Mouse (Mus musculus) CD8-positive naive resting alpha-beta T cell, adult 2 months (primary cell): ENCODE data around the gene Fam53a.

Experiments used
- DNase-seq, 2 experiments: peaks; one replicate each; pipeline ENCODE4 v3.0.0; 2022; ENCODE audit warnings: low read depth in 2 of 2, low spot score in 2 of 2

Fam53a gene

GRCm38 (mm10) chr5:33632526-33632925 is 3.1 kb upstream of the Fam53a start:
- DNase-seq = no peak

- no peak for DNase-seq
Measured at GRCm38 (mm10) chr5:33630615-33631014, 1.2 kb upstream of the Fam53a start.

- DNase-seq = no peak
Measured at GRCm38 (mm10) chr5:33630061-33630460, 626 bp upstream of the Fam53a start.

GRCm38 (mm10) chr5:33628820-33629300 is 575 bp downstream of the Fam53a start:
- DNase-seq = peak; percentile 60 to 73

- no peak for DNase-seq
Measured at GRCm38 (mm10) chr5:33627968-33628367, 1.5 kb downstream of the Fam53a start.

GRCm38 (mm10) chr5:33623766-33624165 is 5.7 kb downstream of the Fam53a start:
- DNase-seq = no peak

- DNase-seq = no peak
Measured at GRCm38 (mm10) chr5:33622671-33623070, 6.8 kb downstream of the Fam53a start.

- no peak for DNase-seq
Measured at GRCm38 (mm10) chr5:33614391-33614790, 15.0 kb downstream of the Fam53a start.

- DNase-seq = no peak
Measured at GRCm38 (mm10) chr5:33611795-33612194, 17.6 kb downstream of the Fam53a start.

GRCm38 (mm10) chr5:33609226-33609625 is 20.2 kb downstream of the Fam53a start:
- no peak for DNase-seq

GRCm38 (mm10) chr5:33607434-33607833 is 22.0 kb downstream of the Fam53a start:
- no peak for DNase-seq

- DNase-seq = no peak
Measured at GRCm38 (mm10) chr5:33606631-33607030, 22.8 kb downstream of the Fam53a start.

- no peak for DNase-seq
Measured at GRCm38 (mm10) chr5:33605314-33605713, 24.1 kb downstream of the Fam53a start.

- no peak for DNase-seq
Measured at GRCm38 (mm10) chr5:33593620-33594019, 35.8 kb downstream of the Fam53a start.

- peak; percentile 55 to 71 for DNase-seq
Measured at GRCm38 (mm10) chr5:33589221-33589888, 40.1 kb downstream of the Fam53a start.

- no peak for DNase-seq
Measured at GRCm38 (mm10) chr5:33588066-33588465, 41.4 kb downstream of the Fam53a start.

- DNase-seq = no peak
Measured at GRCm38 (mm10) chr5:33587498-33588058, 41.9 kb downstream of the Fam53a start.

GRCm38 (mm10) chr5:33580336-33580735 is 49.1 kb downstream of the Fam53a start:
- DNase-seq = no peak

GRCm38 (mm10) chr5:33574207-33574606 is 55.2 kb downstream of the Fam53a start:
- DNase-seq = no peak

GRCm38 (mm10) chr5:33565886-33566285 is 63.5 kb downstream of the Fam53a start:
- DNase-seq = no peak

- no peak for DNase-seq
Measured at GRCm38 (mm10) chr5:33556277-33556995, 73.0 kb downstream of the Fam53a start.
